Mouse (Mus musculus) heart, postnatal 0 days (tissue): Measurements from ENCODE around the gene Uspl1. TPM values are rescaled to one million over a fixed set of nuclear protein-coding genes. Genes with fewer than 3 reads are reported as not detected.

Experiments
- ATAC-seq: fragments of 200-750 bp; cut with Nextera tagmentation; 2 replicates; pipeline ENCODE4 v1.8.0; 2017; ENCODE audit warnings: low read depth, moderate number of reproducible peaks, moderate library complexity; ENCODE audit not compliant: insufficient read depth
- DNase-seq: peaks from one replicate; pipeline ENCODE4 v3.0.0-alpha.2; 2016; ENCODE audit warnings: low spot score
- H3K27ac ChIP-seq: fragments of 300-500 bp; sonication (generic); 2 replicates; pipeline ENCODE4 v1.5.1; 2014; ENCODE audit warnings: low read depth, mild to moderate bottlenecking
- H3K27me3 ChIP-seq: fragments of 300-500 bp; sonication (generic); 2 replicates; pipeline ENCODE4 v1.6.1; 2014; ENCODE audit warnings: low read length, mixed read lengths; ENCODE audit not compliant: control insufficient read depth, insufficient read depth
- H3K36me3 ChIP-seq: fragments of 300-500 bp; sonication (generic); replicated peaks from 2 replicates; pipeline ENCODE4 v1.6.1; 2014; ENCODE audit warnings: low read length, mixed read lengths; ENCODE audit not compliant: control insufficient read depth, insufficient read depth
- H3K4me1 ChIP-seq: fragments of 300-500 bp; sonication (generic); 2 replicates; pipeline ENCODE4 v1.6.1; 2014; ENCODE audit warnings: antibody characterized with exemption; ENCODE audit not compliant: control insufficient read depth, insufficient read depth
- H3K4me2 ChIP-seq: fragments of 300-500 bp; sonication (generic); 2 replicates; pipeline ENCODE4 v1.6.1; 2014; ENCODE audit warnings: low read depth, mild to moderate bottlenecking, low read length, moderate library complexity
- H3K4me3 ChIP-seq: fragments of 300-500 bp; sonication (generic); 2 replicates; pipeline ENCODE4 v1.5.1; 2014; ENCODE audit warnings: low read depth, low read length
- H3K9ac ChIP-seq: fragments of 300-500 bp; sonication (generic); replicated peaks from 2 replicates; pipeline ENCODE4 v1.6.1; 2014; ENCODE audit warnings: low read depth, low read length, mixed read lengths
- H3K9me3 ChIP-seq: fragments of 300-500 bp; sonication (generic); replicated peaks from 2 replicates; pipeline ENCODE4 v1.6.1; 2016; ENCODE audit warnings: low read length; ENCODE audit not compliant: control insufficient read depth
- CTCF ChIP-seq: IDR thresholded peaks from 2 replicates; pipeline ENCODE4 v1.5.1; 2016; ENCODE audit warnings: antibody characterized with exemption, control low read depth, low read depth
- EP300 ChIP-seq: IDR thresholded peaks from 2 replicates; pipeline ENCODE4 v1.6.1; 2016; ENCODE audit warnings: antibody characterized with exemption, low read depth
- WGBS: fragments of 180-500 bp; shearing (Covaris S2); extraction: QIAGEN DNeasy Blood & Tissue Kit; methylation state at CpG from one replicate; pipeline ENCODE4 v1.1.7; 2014; 5-methylcytosine and 5-hydroxymethylcytosine counted together
- polyA plus RNA-seq: library from polyadenylated mRNA; unstranded; fragments of >200 nt; fragmentation: Nextera tagmentation; extraction: Ambion mirVana; gene quantifications from 2 replicates; pipeline ENCODE4 v1.2.1, GENCODE M21; 2015
- total RNA-seq: library from RNA; depleted of rRNA; stranded (reverse); fragments of >200 nt; gene quantifications from 2 replicates; pipeline ENCODE4 v1.2.3, GENCODE M21; 2014; ENCODE audit warnings: low replicate concordance

Uspl1 gene
- total and polyA plus RNA-seq, 2 experiments from 2014 or later = 17.6 to 18.9 TPM

- Histone ChIP-seq H3K9ac (no peak overlapping the region), H3K4me2 (no peak overlapping the region), H3K4me3 (no peak overlapping the region), H3K27me3 (no peaks in the 10 kb centered on the region), H3K4me1 (no peaks in the 10 kb centered on the region), H3K36me3 (no peaks in the 10 kb centered on the region), H3K9me3 (no peaks in the 10 kb centered on the region), H3K27ac (no peak overlapping the region)
- no peak for TF ChIP-seq EP300
- no peak for TF ChIP-seq CTCF
- 54% methylated on average over 10 of the region's 10 CpGs for WGBS
- DNase-seq = no peak
- no peak for ATAC-seq
Observed at GRCm38 (mm10) chr5:149172246-149172645, 11.9 kb upstream of the Uspl1 start.

- TF ChIP-seq EP300 (no peak), CTCF (no peak)
- ATAC-seq (no peak), DNase-seq (no peak)
- 84% methylated on average over 7 of the region's 7 CpGs for WGBS
- H3K4me3 ChIP-seq = no peak overlapping the region
- no peak overlapping the region for H3K9ac ChIP-seq
- H3K9me3 ChIP-seq = no peaks in the 10 kb centered on the region
- no peaks in the 10 kb centered on the region for H3K36me3 ChIP-seq
- H3K4me1 ChIP-seq = no peaks in the 10 kb centered on the region
- no peak overlapping the region for H3K4me2 ChIP-seq
- no peaks in the 10 kb centered on the region for H3K27me3 ChIP-seq
- H3K27ac ChIP-seq = no peak overlapping the region
Observed at GRCm38 (mm10) chr5:149174527-149174926, 9.6 kb upstream of the Uspl1 start.

DNA sequence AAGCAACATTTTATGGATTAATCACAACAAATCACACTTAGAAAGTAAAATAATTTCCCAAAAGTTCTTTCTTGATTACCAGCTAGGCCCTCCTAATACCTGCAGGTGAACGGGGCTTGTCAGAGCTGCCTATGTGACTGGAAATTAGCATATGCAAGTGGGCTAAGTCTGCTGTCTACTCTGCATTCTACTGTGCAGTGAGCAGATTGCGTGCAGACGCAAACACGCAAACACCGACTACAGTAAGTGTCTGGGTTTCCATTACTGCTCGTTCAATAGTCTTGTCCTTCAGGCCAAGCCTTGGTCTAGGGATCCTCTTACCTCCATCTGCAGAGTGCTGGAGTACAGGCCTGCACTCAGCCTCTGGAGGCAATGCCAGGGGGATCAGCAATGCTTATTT is 8.4 kb upstream of the Uspl1 start:
- ATAC-seq = no peak
- H3K4me2 ChIP-seq = no peak overlapping the region
- H3K27me3 ChIP-seq = no peaks in the 10 kb centered on the region
- TF ChIP-seq EP300 = no peak
- no peak for TF ChIP-seq CTCF
- H3K36me3 ChIP-seq = no peaks in the 10 kb centered on the region
- no peaks in the 10 kb centered on the region for H3K4me1 ChIP-seq
- 87% methylated on average over 6 of the region's 6 CpGs for WGBS
- no peaks in the 10 kb centered on the region for H3K9me3 ChIP-seq
- no peak overlapping the region for H3K27ac ChIP-seq
- no peak overlapping the region for H3K4me3 ChIP-seq
- no peak overlapping the region for H3K9ac ChIP-seq
- no peak for DNase-seq

GRCm38 (mm10) chr5:149178095-149178494 is 6.1 kb upstream of the Uspl1 start:
- ATAC-seq = no peak
- no peak for TF ChIP-seq CTCF
- TF ChIP-seq EP300 = no peak
- Histone ChIP-seq H3K36me3 (no peaks in the 10 kb centered on the region), H3K4me2 (no peak overlapping the region), H3K27ac (no peak overlapping the region), H3K27me3 (no peaks in the 10 kb centered on the region), H3K4me3 (no peak overlapping the region), H3K9ac (no peak overlapping the region), H3K4me1 (0 out of 2 replicates have a peak, but pooled peaks cover 3% of the 10 kb centered on the region), H3K9me3 (no peaks in the 10 kb centered on the region)
- WGBS = 76% methylated on average over 5 of the region's 5 CpGs
- no peak for DNase-seq

- no peak overlapping the region for H3K9ac ChIP-seq
Observed at GRCm38 (mm10) chr5:149179826-149180225, 4.3 kb upstream of the Uspl1 start.

DNA sequence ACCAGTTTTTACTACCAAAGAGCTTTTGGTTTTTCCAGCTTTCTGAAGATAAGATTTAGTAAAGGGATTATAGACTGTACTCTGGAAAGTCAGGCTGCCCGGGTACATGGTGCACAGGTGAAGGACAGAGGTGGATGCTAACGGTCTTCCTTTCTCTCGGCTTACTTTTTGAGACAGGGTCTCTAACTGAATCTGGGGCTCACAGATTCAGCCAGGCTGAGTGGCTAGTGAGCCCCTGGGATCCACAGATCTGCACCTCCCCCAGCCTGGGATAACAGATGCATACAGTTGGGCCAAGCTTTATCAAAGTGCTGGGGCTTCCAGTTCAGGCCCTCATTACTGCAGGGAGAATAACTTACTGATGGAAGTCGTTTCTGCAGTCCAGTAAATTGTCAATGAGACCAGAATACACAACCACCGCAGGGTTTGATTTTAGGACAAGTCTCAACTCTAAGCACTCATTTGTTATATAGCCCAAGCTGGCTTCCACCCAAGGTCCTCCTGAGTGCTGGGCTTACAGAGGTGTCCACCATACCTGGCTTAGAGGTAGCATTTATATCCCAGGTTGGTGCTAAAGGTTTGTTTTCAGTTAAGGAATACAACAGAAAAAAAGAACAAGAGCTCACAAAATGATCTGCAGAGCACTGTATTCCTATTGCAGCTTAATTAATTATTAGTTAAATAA is 1.8 kb upstream of the Uspl1 start:
- Histone ChIP-seq H3K9me3 (no peaks in the 10 kb centered on the region), H3K27me3 (no peaks in the 10 kb centered on the region), H3K4me1 (peaks cover 10% of the 10 kb centered on the region), H3K9ac (no peak overlapping the region), H3K27ac (no peak overlapping the region), H3K4me2 (no peak overlapping the region), H3K36me3 (no peaks in the 10 kb centered on the region), H3K4me3 (no peak overlapping the region)
- DNase-seq (no peak), ATAC-seq (no peak)
- no peak for TF ChIP-seq CTCF
- no peak for TF ChIP-seq EP300
- 81% methylated on average over 5 of the region's 5 CpGs for WGBS

More at GRCm38 (mm10) chr5:149179826-149180225, 4.3 kb upstream of the Uspl1 start:
- Histone ChIP-seq H3K36me3 (no peaks in the 10 kb centered on the region), H3K27me3 (no peaks in the 10 kb centered on the region), H3K9me3 (no peaks in the 10 kb centered on the region), H3K4me2 (no peak overlapping the region), H3K4me3 (no peak overlapping the region), H3K4me1 (0 out of 2 replicates have a peak, but pooled peaks cover 3% of the 10 kb centered on the region), H3K27ac (no peak overlapping the region)
- 76% methylated on average over 3 of the region's 3 CpGs for WGBS
- no peak for TF ChIP-seq CTCF
- no peak for TF ChIP-seq EP300
- DNase-seq (no peak), ATAC-seq (no peak)
